Mouse (Mus musculus): ENCODE results near the gene Ush1g.
A peak's percentile ranks its signal among the peaks of the same experiment; 100 is the strongest.

Ush1g gene

DNA sequence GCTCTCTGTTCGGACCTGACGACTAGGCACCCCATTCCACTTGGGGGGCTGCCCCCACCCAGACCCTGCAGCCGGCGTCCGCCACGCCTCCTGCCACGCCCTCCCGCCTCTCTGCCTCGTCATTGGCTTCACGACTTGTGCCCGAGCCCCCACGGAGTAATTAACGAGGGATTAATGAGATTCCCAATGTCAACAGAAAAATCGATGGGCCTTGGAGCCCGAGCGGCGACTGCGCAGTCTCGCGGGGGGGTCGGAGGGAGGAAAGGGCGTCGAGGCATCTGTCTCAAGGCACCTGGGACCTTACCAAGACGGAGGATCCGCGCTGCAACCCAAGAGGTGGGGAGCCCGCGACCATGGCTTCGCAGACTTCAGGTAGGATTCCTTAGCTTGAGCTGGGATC, 12.7 kb upstream of the Ush1g start, which contains the start of gene Otop3:
Gene Otop3 (plus strand): TSS at position 201 of the 400 bp plus-strand sequence.
- no peak for DNase-seq (ENCODE audit: low spot score)

DNA sequence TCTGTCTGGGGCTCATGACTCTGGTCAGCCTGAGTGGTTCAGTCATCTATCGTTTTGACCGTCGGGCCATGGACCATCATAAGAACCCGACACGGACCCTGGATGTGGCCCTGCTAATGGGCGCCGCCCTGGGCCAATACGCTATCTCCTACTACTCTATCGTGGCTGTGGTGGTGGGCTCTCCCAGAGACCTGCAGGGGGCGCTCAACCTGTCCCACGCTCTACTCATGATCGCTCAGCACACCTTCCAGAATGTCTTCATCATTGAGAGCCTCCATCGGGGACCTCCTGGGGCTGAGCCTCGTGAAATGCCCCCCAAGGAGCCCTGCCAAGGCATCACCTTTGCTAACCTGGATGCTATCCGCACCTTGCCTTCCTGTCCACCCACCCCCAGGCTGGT, 7.5 kb upstream of the Ush1g start:
- DNase-seq (ENCODE audit: low spot score), result no peak

DNA sequence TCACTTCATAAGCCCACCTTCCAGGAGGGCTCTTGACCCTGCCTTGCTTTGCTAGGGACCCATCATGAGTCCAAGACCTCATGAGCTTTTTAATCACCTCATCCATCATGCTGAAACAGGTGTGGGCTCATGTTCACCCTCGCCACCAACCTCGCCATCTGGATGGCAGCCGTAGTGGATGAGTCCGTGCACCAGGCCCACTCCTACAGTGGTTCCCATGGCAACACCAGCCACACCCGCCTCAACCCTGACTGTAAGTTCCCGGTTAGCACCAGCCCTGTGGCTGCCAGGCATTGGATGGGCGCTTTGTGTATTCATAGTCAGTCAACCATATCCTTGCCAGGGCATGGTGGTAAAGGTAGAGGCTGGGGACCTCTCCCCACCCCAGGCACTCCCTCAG, 4.9 kb upstream of the Ush1g start:
- no peak for DNase-seq (ENCODE audit: low spot score)

DNA sequence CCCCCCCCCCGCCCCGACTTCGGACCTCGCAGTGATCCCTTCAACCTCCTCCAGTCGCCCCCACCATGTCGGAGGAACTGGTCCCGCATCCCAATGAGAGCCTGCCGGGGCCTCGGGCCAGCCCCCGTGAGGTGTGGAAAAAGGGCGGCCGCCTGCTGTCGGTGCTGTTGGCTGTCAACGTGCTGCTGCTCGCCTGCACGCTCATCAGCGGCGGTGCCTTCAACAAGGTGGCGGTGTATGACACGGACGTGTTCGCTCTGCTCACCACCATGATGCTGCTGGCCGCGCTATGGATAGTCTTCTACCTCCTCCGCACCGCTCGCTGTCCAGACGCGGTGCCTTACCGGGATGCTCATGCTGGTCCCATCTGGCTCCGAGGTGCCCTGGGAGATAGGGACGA, 1.5 kb upstream of the Ush1g start:
- no peak for DNase-seq (ENCODE audit: low spot score)

DNA sequence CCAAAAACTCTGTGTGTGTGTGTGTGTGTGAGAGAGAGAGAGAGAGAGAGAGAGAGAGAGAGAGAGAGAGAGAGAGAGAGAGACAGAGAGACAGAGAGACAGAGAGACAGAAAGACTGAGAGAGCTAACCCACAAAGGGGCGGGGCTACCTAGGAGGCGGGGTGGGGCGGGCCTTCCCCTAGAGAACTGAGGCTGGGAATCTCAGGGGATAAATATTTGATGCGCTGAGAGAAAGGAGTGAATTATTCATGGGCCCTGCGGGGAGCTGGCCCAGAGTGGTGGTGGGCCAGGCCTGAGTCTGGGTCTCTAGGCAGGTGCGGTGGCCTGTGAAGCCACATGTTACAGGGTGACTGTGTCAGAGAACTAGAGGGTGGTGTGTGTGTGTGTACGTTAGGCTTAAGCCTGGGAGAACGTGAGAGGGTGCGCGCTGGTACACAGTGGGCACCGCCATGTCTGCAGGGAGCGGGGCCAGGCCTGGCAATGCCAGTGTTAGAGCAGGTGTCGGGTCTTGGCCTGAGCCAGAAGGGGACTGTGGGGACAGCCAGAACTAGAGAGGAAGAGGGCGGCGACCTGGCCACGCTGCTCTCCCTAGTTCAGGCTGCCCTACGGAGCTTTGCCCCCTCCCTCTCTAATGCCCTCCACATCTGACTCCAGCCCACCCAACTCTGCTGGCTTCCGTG, 2.0 kb downstream of the Ush1g start:
- no peak for DNase-seq (ENCODE audit: low spot score)

DNA sequence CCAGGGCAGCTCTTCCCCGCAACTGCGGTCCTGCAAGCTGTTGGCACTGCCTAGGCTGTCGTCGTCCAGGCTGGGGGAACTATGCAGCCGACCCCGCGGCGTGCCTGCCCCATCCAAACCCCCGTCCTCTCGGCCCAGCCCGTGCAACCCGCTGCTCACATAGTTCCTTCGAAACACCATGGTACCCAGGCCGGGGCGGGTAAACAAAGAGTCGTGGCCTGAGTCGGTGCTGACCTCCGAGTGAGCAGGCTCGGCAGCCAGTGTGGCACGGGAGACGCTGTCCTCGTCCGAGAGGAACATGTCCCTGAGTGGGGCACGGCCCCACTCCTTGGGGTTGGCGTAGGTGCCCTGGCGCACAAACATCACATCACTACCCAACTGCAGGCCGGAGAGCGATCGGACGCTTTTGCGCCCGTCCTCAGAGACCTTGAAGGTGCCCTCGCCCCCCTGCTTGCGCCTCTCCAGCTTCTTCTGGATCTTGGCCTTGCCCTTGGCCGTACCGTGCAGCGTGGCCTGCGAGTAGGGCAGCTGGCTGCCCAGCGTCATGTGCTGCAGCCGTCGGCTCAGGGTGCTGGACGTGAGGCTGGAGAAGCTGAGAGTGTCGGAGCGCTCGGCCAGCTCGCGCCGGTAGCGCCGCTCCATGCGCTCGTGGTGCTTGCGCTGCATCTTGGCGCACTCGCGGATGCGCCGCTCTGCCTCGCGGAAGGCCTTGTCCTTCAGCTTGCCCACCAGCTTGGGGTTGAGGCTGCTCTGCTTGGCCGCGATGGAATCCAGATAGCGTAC, 3.4 kb downstream of the Ush1g start:
- no peak for DNase-seq (ENCODE audit: low spot score)

DNA sequence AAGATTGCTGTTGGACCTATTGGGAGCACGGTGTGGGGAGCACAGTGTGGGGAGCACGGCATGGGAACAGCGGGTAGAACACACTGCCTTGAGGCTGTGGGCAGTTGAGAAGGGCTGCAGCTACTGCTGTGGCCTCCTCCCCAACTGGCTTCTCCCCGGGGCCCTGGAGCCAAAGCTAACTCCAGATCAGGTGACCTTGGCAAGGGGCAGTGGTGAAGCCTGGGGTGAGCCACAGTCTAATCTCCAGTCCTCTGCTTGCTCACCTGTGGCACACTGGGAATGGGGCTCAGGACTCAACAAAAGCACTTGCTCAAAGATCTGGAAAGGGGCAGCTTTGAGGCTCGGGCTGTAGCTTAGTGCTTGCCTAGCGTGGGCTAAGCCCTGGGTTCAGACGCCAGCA, 4.6 kb downstream of the Ush1g start:
- DNase-seq (ENCODE audit: low spot score), result no peak

DNA sequence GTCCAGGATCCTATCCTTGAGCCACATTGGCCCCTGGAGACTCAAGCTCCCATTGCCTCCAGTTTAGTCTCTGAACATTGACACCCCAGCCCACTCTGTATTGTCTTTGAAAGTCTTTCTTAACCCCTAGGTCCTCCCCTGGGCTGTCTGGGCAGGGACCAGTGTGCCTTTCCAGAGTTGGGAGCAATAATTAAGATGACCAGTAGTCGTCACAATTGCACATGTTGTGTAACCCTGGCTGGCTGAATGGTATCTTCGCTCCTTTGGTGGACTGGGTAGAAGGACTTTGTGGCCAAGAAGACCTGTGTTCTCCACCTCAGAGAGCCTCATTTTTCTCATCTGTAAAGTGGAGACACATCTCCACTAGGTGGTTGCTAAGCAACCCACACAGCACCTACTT, 7.6 kb downstream of the Ush1g start:
- no peak for DNase-seq (ENCODE audit: low spot score)

DNA sequence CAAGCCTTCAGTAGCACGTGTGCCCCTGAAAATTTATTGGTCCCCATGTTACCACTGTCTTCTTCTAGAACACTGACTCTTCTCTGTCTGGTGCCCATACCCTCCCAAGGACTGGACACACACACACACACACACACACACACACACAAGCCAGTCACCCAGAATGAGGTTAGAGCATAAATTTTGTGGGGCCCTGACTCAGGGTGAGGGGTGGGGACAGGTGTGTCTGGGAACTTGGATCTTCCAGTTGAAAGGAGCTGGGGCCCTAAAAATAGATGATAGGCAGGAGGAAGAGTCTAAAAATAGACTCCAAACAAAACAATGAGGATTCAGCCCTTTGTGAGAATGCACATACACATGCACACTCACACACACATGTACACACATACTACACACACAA, 13.1 kb downstream of the Ush1g start:
- DNase-seq (ENCODE audit: low spot score), result no peak

DNA sequence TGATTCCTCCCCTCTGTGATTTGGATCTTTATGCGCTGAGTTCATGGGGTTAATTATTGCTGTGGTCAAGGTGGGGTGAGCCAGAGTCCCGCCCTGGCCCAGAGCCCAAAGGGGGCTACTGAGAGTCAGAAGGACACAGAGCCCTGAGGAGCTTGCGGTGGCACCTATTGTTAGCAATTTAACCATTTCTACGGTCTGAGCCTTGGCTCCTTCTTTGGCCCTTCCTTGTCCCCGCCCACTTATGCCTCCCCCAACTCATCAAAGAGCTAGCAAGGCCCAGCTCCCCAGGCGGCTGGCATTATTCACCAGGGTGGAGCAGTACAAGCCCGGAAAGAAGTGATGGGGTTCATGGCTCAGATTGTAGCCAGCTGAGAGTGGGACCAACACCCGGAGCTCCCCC, 15.0 kb downstream of the Ush1g start, which contains the start of gene Otop2:
Gene Otop2 (plus strand): TSS at position 301 of the 400 bp plus-strand sequence.
- DNase-seq (ENCODE audit: low spot score), result no peak

DNA sequence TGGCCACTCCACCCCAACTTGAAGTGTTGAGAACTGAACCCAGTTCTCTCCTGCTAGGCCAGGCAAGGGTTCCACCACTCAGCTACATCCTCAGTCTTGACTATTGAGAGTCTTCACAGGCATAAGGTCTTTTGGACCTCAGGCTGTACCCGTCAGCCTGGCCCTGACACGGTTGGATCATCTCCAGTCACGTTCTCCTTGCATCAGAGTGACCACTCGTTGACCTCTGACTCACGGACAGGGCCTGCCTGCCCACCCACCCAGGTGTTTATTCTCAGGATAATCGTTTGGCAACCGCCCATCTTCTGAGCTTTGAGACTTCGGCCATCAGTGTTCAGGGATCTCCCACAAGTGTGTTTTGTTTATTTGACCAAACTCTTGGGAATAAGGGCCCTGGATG, 18.7 kb downstream of the Ush1g start:
- peak; percentile 43 for DNase-seq (ENCODE audit: low spot score)

DNA sequence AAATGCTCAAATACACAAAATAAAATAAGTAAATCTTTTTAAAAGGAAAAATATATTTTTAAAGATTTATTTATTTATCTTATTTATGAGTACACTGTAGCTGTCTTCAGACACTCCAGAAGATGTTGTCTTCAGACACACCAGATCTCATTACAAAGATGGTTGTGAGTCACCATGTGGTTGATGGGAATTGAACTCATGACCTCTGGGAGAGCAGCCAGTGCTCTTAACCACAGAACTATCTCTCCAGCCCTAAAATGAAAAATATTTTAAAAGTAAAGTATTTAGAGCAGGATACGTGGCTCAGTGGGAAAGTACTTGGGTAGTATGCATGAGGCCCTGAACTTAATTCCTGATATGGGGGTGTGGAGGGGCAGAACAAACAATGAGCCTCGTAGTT, 20.5 kb downstream of the Ush1g start:
- no peak for DNase-seq (ENCODE audit: low spot score)

DNA sequence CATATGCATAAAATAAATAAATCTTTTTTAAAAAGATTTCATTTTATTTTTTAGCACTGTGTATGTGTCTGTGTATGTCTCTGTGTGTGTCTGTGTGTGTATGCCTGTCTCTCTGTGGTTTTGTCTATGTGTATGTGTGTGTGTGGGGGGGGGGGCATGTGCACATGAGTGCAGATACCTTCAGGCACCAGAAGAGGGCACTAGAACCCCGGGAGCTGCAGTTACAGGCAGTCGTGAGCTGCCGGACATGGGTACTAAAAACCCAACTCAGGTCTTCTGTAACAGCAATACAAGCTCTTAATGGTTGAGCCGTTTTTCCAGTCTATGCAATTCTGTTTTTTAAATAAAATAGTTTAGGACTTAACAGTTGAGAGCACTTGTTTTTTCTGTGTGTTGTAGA, 21.1 kb downstream of the Ush1g start:
- no peak for DNase-seq (ENCODE audit: low spot score)

DNA sequence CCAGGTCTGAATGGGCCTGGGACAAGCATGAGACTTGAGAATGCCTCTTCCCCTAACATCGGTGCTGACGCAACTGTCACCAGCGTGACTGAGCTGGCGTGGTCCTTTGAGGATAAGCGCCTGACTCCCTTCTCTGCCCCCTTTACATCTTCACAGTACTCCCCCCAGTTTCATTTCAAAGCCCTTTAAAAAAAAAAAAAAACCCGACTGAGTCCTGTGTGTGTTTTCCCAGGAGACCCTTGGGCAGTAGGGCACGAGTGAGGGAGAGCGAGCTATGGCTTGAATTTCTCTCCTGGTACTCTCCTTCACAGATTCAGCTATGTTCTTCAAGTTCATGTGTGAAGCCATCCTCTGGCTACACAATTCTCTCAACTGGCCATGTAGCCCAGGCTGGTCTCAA, 23.7 kb downstream of the Ush1g start:
- DNase-seq (ENCODE audit: low spot score), result no peak

DNA sequence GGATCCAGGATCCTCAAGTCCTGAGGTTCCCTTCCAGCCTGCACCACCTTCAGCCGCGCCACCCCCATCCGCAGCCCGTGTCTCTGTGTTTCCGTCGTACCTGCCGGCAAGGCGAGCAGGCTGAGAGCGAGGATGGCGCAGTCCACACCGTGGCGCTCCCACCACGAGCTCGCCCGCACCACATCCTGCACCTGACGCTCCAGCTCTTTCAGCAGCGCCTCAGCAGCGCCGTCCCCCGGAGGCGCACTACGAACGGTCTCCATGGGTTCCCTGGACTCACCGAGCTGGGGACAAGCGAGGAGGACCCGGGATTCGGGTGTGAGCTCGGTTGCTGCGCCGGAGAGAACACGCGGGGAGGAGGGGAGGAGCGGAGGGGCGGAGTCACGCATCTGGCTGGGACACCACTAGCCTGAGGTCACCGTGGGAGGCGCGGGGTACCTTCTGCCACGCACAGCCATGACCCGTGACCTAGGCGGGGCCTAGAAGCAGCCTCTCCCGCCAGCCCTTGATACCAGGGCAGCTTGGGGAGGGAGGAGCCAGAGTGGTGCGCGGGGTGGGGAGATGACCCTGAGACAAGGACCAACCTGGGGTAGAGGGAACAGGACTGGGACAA, 24.5 kb downstream of the Ush1g start, which contains the start of gene Fads6:
Gene Fads6 (minus strand): TSS at position 450 of the 613 bp plus-strand sequence.
- DNase-seq (ENCODE audit: low spot score), result peak; percentile 40

DNA sequence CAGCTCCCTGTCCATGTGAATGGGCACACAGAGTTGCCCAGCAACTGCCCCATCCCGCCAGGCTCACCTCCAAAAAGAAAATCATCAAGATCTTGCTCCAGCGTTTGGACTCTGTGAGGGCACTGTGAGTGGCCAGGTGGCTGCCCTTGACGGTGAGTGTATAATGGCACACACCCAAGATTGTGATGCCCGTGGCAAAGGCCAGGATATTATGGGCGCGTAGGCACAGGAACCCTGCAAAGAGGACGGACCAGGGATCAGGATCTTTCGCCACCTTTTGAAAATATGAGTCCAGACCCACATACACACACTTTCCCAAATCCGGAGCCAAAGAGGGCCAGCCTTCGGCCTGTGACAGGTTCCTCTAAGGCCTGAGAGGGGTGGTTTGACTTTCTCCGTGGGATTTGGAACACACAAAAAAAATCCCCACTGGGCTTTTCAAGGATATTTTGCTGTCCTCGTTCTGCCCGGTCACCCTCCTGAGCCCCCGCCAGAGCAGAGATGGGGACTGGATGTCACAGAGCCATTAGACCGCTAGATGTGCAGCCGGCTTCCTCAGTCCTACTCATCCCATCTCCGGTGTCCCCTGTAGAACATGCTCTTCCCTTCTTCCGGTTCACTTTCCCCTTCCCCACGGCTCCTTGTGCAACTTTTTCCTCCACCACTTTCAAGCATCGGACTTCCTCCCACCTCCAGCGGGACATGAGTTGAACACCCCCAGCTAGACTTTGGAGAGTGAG, 25.2 kb downstream of the Ush1g start:
- no peak for DNase-seq (ENCODE audit: low spot score)

DNA sequence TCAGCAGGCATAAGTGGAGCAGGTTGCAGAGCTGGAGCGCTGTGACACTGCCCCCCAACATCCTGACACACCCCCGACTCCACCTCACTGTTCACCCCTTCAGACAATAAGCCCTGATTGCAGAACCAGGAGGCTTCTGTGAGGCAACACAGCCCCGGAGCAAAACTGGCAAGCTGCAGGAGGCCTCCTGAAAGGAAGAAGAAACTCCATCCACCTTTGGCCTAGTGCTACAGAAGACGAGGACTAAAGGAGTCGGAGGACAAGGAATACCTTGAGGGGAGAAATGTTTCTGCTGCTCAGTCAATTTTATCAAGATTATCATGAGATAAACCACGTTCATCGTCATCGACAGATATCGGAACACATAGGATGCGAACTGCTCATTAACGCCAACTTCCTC, 25.9 kb downstream of the Ush1g start:
- no peak for DNase-seq (ENCODE audit: low spot score)

DNA sequence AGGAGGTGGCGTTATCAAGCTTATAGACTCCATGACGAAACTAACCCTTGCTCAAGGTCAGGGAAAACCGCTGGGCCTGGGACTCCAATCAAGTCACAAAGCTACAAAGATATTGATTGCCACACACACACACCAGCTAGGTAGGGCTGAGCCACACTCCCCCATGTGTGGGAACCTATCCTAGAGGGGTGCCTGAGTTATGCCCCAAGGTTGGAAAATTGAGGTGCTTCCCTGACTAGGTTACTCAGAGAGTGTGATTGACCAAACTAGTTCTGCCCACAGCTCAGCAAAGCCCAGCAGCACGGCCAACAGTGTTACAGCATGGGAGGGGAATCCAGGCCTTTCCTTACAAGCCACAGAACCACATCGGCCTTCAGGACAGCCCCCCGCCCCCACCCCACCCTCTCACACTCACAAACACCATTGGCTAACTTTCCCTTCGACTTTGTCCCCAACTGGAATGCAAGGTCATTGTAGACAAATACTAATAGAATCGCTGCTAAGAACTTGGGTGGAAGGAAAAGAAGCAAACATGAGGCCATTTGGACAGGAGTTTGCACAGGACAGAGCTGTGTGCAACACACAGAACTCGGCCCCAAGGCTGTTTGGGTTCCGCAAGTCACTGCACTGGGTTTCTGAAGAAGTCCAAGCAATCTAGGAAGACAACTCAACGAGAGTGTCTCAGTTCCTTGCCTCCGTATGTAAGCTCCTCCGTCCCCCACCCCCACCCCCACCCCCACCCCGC, 29.0 kb downstream of the Ush1g start:
- no peak for DNase-seq (ENCODE audit: low spot score)

DNA sequence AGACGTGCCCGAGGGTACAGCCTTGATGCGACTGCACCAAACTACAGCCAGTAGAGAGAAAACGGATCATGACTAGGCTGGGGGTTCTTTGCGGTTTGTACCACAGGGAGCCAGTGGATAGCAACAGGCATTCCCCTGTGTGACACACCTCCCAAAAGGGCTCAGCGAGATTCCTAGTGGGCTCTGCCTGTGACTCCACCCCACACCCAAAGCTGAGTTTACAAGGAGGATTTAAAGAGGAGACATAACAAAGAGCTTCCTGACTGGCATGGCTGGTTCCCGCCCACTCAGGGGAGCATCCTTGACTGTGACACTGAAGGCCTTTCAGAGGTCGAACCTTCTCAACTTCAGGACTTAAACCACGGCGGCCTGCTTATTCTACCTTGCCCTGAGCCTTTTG, 30.3 kb downstream of the Ush1g start:
- DNase-seq (ENCODE audit: low spot score), result no peak

DNA sequence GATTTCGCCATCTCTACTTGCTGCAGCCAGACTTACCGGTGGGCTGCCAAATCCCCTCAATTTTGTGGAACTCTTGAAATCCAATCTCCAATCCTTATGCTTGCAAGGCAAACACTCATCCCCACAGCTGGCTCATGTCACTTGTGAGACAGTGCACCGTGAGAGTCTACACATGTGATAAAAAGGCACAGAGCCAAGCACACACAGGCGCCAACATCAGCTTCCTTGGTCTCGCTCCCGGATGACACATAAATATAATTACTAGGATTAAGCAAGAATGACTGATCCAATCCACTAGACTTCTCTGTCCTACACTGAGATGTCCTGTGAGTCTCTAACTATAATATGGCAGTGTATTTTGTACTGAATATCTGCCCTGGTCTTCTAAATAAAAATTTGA, 30.9 kb downstream of the Ush1g start:
- peak; percentile 82 for DNase-seq (ENCODE audit: low spot score)

DNA sequence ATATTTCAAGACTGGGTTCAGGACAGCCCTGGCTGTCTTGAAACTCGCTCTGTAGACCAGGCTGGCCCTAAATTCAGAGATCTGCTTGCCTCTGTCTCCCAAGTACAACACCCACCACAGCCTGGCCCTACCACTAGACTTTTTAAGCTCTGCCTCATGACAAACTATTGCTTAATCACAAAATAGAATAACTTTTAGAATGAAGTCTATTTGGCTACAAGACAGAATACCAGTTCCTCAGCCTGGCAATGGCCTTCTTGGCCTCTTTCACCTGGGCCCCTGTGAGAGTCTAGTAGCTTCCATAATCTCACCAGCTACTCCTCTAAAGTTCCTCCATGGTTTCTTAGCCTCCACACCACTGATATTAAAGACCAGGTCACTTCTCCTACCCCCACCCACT, 31.5 kb downstream of the Ush1g start:
- no peak for DNase-seq (ENCODE audit: low spot score)

DNA sequence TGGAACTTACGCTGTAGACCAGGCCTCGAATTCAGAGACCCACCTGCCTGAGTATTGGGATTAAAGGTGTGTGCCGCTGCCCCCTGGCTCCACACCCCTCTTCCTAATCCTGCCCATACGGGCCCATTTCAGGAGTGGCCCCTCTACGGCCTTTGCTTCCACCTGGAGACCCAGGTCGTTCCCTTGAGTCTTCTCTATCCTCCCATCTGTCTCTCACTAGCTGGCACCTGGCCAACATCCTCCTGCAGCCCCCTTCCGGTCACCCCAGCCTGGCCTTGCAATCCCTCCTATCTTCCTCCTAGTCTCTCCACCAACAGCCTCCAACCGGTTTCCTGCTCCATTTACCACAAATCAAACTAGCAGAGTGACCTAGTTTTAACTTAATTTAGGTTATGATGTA, 32.0 kb downstream of the Ush1g start:
- no peak for DNase-seq (ENCODE audit: low spot score)

Data from urinary bladder, postnatal 14 days (tissue).